Mouse (Mus musculus) naive thymus-derived CD4-positive, alpha-beta T cell, adult 2 months (primary cell): ENCODE results near the gene Megf11.

ENCODE experiments used
- DNase-seq: peaks from one replicate; pipeline ENCODE4 v3.0.0-alpha.2; 2011; ENCODE audit warnings: low read depth

Gene Megf11

GRCm38 (mm10) chr9:64607049-64607448 lies 221.6 kb downstream of the Megf11 start:
- no peak for DNase-seq

GRCm38 (mm10) chr9:64609546-64609945 lies 224.1 kb downstream of the Megf11 start:
- no peak for DNase-seq

- DNase-seq = no peak
Measured at GRCm38 (mm10) chr9:64612121-64612983, 226.9 kb downstream of the Megf11 start.

GRCm38 (mm10) chr9:64612984-64613649 lies 227.7 kb downstream of the Megf11 start:
- peak; percentile 18 for DNase-seq

- no peak for DNase-seq
Measured at GRCm38 (mm10) chr9:64617413-64617812, 232.0 kb downstream of the Megf11 start.

GRCm38 (mm10) chr9:64618433-64618832 lies 233.0 kb downstream of the Megf11 start:
- DNase-seq = no peak

GRCm38 (mm10) chr9:64619440-64619839 lies 234.0 kb downstream of the Megf11 start:
- no peak for DNase-seq

GRCm38 (mm10) chr9:64620596-64620995 lies 235.2 kb downstream of the Megf11 start:
- no peak for DNase-seq

- DNase-seq = no peak
Measured at GRCm38 (mm10) chr9:64621499-64622296, 236.3 kb downstream of the Megf11 start.

GRCm38 (mm10) chr9:64623361-64623760 lies 237.9 kb downstream of the Megf11 start:
- no peak for DNase-seq

- peak; percentile 12 for DNase-seq
Measured at GRCm38 (mm10) chr9:64624536-64624935, 239.1 kb downstream of the Megf11 start.

GRCm38 (mm10) chr9:64629802-64630201 lies 244.4 kb downstream of the Megf11 start:
- no peak for DNase-seq

GRCm38 (mm10) chr9:64633169-64633568 lies 247.7 kb downstream of the Megf11 start:
- DNase-seq = no peak

- no peak for DNase-seq
Measured at GRCm38 (mm10) chr9:64636111-64636510, 250.7 kb downstream of the Megf11 start.

- no peak for DNase-seq
Measured at GRCm38 (mm10) chr9:64636961-64637360, 251.5 kb downstream of the Megf11 start.

GRCm38 (mm10) chr9:64638250-64638649 lies 252.8 kb downstream of the Megf11 start:
- no peak for DNase-seq

- DNase-seq = peak; percentile 39
Measured at GRCm38 (mm10) chr9:64639664-64640063, 254.2 kb downstream of the Megf11 start.

- no peak for DNase-seq
Measured at GRCm38 (mm10) chr9:64644129-64644528, 258.7 kb downstream of the Megf11 start.

GRCm38 (mm10) chr9:64645462-64645861 lies 260.0 kb downstream of the Megf11 start:
- no peak for DNase-seq

GRCm38 (mm10) chr9:64649393-64649792 lies 264.0 kb downstream of the Megf11 start:
- no peak for DNase-seq

- no peak for DNase-seq
Measured at GRCm38 (mm10) chr9:64649892-64650291, 264.5 kb downstream of the Megf11 start.

GRCm38 (mm10) chr9:64651181-64651580 lies 265.8 kb downstream of the Megf11 start:
- no peak for DNase-seq
